Mouse (Mus musculus) bone marrow, adult 2 months (tissue): Measurements from ENCODE around the gene Igsf3.

Source experiments
- CTCF ChIP-seq: fragments of 200-500 bp; IDR thresholded peaks from 2 replicates; pipeline ENCODE4 v1.5.1; 2011; ENCODE audit warnings: low read length, control low read depth; ENCODE audit not compliant: control insufficient read depth, insufficient read depth
- POLR2A ChIP-seq: fragments of 200-500 bp; IDR thresholded peaks from 2 replicates; pipeline ENCODE4 v1.6.1; 2011; ENCODE audit warnings: low read depth, mild to moderate bottlenecking, control low read depth, low read length, borderline replicate concordance; ENCODE audit not compliant: control insufficient read depth

DNA sequence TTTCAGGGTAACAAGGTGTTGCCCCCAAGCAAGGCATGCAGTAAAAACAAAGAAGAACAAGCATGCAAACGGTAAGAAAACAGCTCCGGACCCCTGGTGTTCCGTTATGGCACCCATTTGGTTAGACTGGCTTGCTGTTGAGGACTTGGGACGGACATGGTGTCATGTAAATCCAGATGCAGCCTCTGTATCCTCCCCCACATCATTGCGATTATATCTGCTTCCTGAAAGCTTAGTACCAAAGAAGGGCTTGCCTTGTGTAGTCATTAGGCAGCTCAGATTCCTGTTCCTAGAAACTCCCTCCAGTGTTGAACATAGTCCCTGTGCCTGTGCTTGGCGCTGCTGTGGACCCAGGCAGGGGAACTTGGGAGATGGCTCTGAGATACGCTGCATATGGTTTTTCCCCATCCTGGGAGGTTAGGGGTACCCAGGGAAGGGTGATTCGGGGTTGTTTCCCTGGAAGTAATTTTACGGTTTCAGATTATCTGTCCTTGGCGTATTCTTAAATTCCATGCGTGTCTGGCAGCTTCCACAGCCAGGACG lies 60.2 kb downstream of the Igsf3 start:
- TF ChIP-seq CTCF (no peak), POLR2A (no peak)
